Mouse (Mus musculus) CD4-positive, CD25-positive, alpha-beta regulatory T cell, adult 2 months (primary cell): ENCODE data around the gene Gstm4.
A peak's percentile ranks its signal among the peaks of the same experiment; 100 is the strongest.
"Not testable (repeated sequence)": the region's sequence is repeated elsewhere in the genome, so short reads cannot be mapped to it uniquely, and the experiment has no call there.

Experiments
- DNase-seq: peaks from one replicate; pipeline ENCODE4 v3.0.0-alpha.2; 2012; ENCODE audit warnings: low read depth, low spot score

The Gstm4 gene

DNA sequence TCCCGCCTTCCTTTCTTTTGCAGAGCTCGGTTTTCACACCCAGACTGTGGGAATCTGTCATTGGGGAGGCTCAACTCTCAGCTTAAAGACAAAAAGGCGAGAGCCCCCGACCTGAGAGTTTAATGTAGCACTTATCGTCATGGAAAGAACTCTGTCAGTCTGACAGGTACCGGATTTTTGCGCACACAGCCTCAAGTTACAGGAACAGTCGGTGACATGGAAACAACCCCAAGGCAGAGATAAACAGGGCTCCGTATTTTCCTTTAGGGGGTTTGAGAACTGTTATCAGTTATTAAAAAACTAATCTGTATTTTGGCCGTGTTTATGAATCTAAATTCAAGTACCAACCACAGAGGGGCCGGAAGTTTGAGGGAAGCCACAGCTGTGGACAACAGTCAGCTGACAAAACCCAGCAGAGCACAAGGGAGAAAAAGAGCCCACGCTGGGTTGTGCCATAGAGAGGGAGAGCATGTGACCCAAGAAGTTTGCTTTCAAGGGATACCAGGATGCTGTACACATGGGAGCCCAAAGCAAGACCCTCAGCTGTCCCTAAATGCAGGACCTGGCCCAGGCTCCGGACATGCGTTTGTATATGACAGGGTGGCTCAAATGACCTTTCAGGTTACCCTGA is 26.4 kb downstream of the Gstm4 start:
- no peak for DNase-seq

DNA sequence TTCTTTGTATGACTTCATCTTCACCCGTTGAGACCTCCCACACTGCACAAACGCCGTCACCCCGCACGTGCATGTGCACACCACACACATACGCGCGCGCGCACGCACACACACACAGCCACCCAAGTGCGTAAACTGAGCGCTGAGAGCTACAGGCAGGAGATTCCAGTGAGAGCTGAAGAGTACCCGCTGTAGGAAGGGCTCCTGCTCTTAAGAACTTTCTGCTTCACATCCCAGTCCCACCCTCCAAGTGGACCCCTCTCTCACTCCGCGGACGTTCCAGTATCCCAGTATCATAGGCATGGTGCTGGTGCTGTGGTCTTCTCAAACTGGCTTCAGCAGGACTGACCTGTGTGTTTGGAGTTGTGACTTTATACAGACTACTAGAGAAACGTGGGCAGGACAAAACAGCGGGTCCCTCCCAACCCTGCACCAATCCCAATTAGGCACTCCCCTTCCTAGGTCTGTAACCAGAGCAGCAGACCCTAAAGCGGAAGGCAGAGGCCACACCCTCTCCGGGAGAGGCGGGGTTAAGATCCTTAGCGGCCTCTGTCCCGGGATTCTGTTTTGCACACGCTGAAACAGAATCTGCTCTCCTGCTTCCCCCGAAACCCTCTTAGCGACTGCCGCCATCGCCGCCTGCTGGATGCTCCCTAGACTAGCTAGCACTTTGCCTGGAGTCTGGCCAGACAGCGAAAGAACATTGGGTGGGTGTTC is 27.1 kb downstream of the Gstm4 start, which contains the start of gene Gstm1:
Gstm1 (minus strand) TSS at position 501 of the 717 bp plus-strand sequence.
- peak; percentile 75 for DNase-seq

DNA sequence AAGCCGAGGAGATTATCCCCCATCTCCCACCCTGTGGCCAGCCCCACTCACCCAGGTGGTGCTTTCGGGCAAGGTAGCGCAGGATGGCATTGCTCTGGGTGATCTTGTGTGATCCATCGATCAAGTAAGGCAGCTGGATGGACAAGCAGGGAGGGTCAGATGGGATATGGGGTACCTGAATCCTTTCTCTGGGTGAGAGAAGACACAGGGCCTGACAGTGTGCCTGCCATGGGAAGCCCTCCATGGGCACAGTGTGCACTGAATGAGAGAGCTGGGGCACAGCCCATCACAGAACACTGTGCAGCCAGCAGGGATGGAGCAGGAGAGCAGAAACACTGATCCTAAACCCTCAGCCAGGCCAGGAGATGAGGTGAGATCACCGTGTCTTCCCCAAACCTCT is 28.2 kb downstream of the Gstm4 start:
- not testable (repeated sequence) for DNase-seq

DNA sequence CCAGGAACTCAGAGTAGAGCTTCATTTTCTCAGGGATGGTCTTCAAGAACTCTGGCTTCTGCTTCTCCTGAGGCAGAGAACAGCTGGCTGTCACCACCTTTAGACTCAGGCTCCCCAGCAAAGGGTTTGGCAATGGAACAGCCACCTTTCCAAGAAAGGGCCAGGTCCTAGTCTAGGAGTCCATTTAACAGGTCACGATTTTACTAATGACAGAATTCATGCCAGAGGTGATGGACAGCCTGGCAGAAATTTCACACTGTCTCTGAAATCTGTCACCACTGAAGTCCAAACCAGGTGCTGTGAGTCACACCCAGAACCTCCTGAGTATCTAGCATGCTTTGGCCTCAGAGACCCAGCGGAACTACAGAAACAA is 29.7 kb downstream of the Gstm4 start:
- no peak for DNase-seq

DNA sequence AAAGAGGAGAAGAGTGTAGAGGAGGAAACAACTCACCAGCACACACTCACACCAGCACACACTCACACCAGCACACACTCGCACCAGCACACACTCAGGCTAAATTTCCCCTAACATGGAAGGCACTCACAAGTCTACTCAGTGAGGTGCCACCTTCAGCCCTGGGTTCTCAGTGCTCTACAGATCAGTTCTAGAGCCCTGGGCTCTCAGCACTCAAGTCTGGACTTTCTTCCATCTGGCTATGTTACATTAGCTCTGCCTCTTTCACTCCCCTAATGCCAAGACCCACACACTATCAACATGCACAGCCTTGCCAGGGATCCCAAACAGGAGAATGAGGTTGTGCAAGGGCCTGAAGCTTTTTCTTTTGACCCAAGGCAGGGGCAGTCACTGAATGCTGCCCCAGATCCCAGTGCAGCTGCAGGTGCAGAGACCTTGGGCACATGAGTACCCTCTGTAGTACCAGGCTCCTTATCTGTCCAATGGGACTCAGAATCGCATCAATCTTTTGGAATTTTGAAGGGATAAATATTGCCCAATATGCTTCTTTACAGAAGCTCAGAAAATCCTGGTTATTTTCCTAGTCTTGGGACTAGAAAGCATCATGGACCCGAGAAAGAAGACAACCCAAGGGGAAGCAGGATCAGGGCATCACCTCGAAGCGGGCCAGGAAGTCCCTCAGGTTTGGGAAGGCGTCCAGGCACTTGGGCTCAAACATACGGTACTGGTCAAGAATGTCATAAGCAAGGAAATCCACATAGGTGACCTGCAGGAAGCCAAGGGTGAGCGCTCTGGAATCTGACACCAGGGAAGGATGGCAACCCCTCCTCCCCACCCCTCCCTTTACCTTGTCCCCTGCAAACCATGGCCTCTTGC is 30.4 kb downstream of the Gstm4 start:
- no peak for DNase-seq

DNA sequence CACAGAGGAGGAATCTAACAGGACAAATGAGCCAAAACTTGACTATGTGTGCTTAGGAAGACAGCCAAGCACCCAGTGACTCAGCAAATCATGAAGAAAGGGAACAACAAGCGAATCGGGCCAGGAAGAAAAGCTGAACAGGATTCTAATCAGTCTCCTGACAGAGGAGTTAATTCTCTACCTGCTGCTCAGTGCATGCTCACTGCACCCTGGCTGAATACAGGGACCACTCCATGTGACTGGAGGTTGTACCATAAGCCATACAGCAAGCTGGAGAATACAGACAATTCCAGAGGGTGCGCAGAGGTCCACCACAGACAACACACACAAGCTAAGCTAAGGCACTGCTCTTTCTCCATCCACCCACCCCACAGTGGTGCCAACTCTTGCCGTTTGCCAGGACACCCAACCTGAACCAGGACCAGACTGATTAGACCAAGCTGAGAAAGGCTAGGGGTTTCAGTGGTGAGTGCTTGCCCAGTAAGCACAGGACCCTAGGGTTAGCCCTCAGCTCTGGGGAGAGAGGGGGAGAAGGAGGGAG is 31.3 kb downstream of the Gstm4 start:
- DNase-seq = no peak

DNA sequence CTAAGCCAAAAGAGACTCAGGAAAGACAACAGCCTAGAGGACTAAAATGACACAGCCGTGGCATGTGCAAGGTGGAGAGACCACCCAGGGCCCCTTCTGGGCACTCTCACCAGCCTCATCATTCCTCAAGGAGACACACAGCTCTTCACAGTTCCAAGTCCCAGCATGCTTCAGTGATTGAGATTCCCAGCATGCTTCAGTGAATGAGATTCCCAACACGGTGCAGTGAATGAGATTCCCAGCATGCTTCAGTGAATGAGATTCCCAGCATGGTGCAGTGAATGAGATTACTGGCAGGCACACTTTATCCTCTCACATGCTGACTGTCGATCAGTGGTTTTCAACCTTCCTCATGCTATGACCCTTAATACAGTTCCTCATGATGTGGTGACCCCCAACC is 33.1 kb downstream of the Gstm4 start:
- no peak for DNase-seq

DNA sequence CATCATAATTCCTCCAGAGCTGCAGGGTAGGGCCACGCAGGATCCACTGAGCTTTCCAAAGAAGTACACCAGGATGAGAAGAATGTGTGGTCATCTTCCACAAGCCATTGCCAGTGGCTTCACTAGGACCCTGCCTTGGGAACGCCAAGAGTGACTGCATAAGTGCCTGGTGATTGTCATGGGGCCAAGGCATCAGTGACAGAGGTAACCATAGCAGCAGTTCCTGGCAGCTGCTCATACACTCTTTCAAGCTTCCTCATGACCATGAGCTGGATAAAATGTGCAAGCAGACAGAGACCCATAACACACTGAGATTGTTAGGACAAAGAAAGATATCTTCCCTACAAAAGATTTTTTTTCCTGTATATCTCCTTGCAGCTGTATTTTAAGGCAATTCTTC is 34.4 kb downstream of the Gstm4 start:
- no peak for DNase-seq

DNA sequence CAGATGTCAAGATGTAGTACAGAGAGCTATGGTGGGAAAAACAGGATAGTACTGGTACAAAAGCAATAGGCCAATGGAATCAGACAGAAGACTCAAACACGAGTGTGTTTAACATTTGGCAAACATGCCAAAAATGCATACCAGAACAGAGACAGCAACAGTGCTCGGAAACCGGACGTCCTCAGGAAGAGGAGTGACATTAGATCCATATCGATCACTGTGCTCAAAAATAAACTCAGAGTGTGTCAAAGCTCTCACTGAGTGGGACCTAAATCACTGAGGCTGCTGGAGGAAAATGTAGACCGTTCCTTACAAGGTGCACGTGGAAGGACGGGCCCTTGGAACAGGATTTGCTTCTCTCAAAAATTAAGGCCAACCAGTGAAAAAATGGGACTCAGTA is 42.7 kb downstream of the Gstm4 start:
- DNase-seq = no peak

DNA sequence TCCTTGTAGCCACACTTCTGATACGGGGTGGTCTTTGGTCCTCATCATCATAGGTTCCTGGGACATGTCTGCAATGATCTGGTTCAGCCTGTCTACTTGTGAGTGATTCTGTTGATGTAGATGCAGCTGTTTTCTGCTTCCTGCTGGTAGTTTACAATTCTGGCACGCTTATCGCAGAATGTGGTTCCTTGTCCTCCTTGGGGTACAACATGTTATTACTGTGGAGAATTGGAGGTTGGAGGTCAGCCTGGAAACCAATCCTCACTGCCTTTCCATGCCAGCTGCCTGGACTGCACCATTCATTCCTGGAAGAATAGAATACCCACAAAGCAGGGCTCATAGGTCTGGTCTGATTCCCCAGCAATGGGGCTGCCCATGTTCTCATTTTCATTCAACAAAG is 45.2 kb downstream of the Gstm4 start:
- no peak for DNase-seq

DNA sequence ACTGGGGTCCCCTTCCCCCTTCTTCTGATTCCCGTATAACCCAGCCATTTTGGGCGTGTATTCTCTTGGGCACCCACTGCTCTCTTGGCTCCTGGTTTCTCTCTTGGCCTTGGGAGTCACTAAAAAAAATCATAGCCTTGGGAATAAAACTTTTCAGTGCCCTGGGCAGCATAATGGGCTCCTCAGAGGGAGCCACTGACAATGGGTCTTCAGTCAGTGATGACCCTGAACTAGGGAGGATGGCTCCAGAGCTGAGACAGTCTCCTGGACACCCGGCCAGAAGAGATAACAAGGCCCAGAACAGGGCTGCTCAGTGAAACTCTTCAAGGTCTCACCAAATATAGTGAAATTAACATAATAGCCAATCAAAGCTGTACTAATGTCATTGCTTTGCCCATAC is 46.1 kb downstream of the Gstm4 start:
- DNase-seq = no peak

DNA sequence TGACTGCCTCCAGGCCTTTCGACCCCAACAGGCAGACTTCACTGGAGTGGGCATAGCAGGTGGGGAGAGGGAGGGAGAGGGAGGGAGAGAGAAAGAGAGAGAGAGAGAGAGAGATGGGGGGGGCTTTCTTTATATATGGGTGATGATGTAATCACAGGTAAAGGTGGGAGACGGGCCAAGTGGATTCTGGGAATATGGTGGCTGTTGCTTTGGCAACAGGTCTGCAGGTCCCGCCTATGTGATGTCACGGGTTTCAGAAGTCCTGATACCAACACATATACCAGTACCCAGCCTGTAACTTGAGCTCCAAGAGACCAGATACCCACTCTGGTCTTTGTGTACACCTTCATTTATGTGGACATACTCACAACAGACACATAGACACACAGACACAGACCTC is 48.1 kb downstream of the Gstm4 start:
- DNase-seq = no peak

DNA sequence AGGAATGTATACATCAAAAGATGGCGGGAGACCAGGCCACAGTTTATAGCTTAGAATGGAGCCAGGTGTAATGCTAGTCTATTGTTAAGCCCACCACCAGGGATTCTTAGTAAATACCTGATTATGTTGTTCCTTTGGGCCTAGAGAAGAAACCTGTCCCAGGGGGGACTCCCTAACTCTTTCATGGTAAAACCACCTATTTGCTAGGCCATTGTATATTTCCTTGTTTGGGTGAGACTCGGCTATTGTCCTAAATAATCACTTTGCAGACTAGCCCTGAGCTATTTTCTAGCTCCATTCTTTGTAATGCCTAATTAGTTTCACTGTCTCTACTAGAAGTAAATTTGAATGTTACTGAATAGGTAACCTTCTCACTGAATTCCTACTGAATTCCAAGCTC is 48.7 kb downstream of the Gstm4 start:
- DNase-seq = not testable (repeated sequence)
